Mouse (Mus musculus): Measurements from ENCODE around the gene Exoc7. TPM values are rescaled to one million over a fixed set of nuclear protein-coding genes. Genes with fewer than 3 reads are reported as not detected.

Gene Exoc7
- total RNA-seq, 2 experiments from 2014 or later = 7.8 to 34.6 TPM

DNA sequence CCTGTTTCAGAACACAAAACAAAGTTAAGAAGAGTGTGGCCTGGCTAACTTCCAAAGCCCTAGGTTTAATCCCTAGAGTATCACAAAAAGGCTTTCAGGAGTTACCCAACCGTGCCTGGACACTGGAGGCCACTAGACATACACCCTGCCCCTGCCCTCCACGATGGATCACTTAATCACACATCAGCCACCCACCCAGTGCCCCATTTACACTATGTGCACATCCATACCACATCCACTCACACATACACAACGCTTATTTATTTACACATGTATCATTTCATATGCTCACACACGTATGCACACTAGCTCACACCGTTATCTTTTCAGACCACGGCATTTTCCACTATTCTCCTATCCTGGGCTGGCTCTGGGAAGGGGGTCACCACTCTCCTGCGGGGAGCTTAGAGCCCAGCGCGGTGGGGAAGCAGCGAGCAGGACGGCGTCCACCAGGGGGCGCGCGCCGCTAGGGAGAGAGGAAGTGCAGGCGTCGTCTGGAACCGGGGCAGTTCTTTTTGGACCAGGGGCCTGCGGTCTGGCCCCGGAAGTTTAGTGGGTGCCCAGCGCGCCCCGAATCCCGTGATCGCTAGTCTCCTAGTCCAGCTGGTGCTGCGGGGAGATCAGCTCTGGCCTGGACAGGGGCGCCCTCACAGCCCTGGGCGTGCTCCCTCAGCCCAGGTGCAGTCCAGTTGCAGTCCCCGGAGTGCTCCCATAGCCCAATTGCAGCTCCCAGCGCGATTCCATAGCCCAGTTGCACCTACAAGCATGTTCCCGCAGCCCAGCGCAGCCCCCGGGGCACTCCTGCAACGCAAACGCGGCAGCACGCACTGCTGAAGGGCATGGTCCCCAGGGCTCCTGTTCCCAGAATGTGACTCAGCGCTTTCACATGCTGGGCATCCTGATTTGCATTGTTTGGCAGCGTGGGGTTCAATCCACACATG lies 12.0 kb upstream of the Exoc7 start:
- peak; percentile 85 for ATAC-seq (replicated peaks; ENCODE audit: low FRiP score, poor library complexity, severe bottlenecking)

DNA sequence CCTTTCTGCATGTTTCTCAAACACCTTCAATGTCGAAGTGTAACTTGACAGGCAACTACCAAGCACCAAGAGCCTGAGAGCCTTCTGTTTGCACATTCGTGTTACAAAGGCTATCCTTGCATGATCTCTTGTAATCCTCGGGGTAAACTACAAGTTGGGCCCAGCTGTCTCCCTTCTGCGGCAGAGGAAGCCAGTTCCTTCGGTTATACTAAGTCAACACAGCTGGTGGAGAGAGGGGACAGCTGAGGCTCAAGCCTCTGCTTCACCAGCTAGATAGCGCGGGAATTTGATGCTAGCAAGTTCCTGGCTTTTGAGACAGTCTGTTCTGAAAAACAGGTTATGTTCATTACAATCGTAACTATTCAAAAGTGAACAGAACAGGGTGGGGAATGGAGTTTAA lies 5.3 kb upstream of the Exoc7 start:
- no peak for ATAC-seq (replicated peaks; ENCODE audit: low FRiP score, poor library complexity, severe bottlenecking)

DNA sequence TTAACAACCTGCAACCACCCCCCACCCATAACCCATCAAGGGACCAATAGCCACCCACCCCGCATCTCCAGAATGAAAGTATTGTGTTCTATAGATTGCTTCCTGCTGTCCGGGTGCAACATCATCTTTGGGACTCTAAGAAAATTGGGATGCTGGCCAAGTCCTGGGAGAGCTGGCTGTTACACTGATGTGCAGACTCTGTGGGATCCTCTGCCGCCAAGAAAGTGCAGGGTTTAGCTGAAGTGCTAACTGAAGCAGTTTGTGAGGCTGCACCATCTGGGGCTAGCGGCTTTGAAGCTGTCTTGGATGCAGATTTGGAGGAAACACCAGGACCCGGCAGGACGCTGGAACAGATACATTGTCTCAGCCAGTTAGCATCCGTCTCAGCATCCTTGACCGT lies 4.1 kb upstream of the Exoc7 start:
- ATAC-seq (replicated peaks; ENCODE audit: low FRiP score, poor library complexity, severe bottlenecking) = no peak

DNA sequence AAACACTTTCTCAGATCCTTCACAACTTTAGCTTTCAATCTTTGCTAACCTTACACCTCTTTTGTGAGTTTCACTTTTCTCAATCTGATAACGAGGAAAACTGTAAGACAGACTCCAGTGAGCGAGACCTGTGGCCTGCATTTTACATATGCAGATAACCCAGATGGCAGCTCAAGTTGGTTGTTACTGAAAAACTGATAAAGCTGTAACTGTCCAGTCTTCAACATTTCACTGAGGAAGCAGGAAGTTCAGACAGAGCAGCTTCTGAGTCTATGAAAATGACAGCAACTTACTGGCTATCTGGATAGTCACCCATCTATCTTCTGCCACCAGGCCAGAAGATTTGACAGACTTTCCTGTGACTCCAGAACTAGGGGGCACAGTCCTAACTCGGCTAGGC lies 2.6 kb upstream of the Exoc7 start:
- ATAC-seq (replicated peaks; ENCODE audit: low FRiP score, poor library complexity, severe bottlenecking) = no peak

DNA sequence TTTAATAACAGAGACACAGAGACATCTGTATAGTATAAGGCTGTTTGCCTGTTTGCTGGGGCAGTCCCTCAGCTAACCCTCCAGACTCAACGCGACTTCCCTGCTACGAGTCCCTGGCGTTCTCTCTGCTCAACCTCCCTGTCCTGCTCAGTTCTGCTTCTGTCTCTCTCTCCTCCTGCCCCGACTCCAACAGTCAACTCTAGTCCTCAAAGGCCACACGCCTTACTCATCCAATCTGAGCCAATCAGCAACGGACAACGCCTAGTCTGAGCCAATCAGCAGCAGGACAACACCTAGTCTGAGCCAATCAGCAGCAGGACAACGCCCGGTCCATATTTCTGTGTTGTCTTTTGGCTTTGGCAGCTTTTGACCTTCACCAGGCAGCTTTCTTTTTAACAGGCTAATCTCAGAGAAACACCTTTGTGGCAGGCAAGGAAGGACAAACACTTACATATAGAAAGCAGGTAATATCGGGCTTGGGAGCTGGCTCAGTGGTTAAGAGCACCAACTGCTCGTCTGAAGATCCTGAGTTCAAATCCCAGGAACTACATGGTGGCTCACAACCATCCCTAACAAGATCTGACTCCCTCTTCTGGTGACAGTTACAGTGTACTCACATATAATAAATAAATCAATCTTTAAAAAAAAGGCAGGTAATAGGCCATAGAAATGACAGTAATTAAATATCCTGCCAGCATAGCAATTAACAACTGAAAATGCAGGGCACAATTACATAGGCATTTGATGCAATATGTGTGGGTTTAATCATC lies 914 bp upstream of the Exoc7 start:
- peak; percentile 83 for ATAC-seq (replicated peaks; ENCODE audit: low FRiP score, poor library complexity, severe bottlenecking)

DNA sequence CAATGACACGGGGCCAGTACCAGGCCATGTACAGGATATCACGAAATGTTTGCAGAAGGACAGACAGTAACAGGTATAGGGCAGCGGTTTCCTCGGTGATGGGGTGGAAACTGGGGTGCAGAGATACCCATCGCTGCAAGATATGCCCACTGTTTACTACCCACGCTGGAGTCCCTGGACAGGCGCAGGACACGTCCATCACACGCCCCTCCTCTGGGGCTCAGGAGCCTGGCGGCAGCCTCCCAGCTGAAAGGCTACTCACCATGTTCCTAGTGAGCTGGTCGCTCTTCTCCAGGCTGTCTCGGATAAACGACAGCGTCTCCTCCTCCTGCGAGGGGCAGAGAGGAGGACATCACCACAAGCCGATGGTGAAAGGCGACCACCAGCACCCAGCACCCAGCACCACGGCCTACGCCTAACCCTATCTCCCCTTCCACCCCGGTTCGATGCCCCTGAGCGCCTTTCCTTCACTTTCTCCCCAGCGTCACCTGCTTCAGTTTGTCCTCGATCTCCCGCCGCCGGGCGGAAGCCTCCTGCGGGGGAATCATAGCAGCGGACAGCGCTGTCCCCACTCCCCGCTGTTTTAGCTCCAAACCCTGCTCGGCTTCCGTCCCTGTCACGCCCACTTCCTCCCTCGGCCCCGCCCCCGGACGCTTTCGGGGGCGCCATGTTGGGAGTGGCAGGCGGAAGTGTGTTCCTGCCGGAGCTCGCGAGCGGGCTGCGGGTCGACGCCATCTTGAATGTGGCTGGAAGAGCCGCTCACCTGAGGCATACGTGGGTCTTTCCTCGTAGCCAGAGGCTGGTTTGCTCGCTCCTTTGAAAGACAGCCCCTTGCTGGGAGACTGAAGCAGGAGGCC lies 679 bp downstream of the Exoc7 start:
- ATAC-seq (replicated peaks; ENCODE audit: low FRiP score, poor library complexity, severe bottlenecking) = peak; percentile 92

DNA sequence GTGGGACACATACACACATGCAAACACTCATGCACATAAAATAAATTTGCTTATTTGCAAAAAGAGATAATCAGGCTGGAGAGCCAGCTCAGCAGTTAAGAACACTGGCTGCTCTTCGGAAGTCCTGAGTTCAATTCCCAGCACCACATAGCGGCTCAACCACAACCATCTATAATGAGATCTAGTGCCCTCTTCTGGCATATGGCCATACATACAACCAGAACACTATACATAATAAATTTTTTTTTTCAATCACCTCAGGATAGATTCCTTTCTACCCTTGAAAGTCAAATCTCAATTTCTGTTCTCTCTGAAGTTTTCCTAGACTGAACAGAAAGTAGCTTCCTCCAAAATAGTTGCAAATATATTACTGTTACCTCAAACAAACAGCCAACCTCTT lies 1.6 kb downstream of the Exoc7 start:
- ATAC-seq (replicated peaks; ENCODE audit: low FRiP score, poor library complexity, severe bottlenecking) = no peak

DNA sequence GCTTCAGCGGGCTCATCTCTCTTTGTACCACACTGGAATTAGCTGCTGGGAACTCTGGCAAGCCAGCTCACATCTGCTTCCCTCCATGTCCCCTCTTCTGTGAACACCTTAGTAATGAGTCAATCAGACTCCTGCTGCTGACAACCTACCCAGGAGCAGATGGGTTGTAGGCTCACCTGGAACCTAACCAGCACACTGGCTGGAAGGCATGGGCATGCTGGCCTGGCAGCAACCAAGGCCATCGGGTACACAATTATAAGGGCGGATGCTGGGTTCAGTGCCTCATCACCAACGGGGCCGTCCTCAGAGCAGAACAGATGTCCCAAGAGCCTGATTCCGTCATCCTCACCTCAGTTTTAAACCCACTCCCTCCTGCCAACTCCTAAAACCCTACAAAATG lies 8.4 kb downstream of the Exoc7 start:
- no peak for ATAC-seq (replicated peaks; ENCODE audit: low FRiP score, poor library complexity, severe bottlenecking)

DNA sequence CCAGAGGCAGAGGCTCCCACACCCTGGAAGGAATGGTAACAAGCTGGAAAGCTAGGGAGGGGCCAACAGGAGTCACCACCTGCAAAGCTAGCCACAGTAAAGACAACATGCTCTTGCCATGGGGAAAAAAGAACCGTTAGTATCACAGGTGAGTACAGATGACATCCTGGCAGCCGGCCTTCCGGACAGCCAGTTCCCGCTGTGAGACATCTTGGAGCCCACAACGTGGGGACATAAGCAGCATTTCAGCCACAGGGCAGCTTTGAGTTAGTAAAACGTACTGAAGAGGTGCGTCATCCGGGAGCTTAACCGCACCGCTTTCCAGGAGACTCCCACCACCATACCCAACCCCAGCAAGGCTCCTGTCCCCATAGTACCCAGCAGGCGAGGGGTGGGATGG lies 8.8 kb downstream of the Exoc7 start:
- no peak for ATAC-seq (replicated peaks; ENCODE audit: low FRiP score, poor library complexity, severe bottlenecking)

DNA sequence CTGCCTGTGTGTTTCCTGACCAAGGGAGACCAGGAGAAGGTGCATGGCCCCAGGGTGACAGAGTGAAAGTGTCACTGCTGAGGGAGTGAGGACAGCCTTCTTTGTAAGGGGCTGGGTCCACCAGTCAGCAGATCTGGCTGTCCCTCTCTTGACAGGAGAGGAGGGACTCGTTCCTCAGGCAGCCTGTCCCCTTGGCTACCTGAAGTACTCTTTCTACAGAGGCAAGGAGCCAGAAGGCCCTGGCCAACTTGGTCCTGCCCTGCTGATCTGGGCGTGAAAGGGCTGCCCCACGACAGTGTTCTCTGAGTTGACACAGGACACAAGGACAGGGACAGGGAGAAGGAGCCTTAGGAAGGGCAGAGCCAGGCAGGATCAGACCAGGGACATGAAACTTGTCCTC lies 10.0 kb downstream of the Exoc7 start:
- ATAC-seq (replicated peaks; ENCODE audit: low FRiP score, poor library complexity, severe bottlenecking) = no peak

DNA sequence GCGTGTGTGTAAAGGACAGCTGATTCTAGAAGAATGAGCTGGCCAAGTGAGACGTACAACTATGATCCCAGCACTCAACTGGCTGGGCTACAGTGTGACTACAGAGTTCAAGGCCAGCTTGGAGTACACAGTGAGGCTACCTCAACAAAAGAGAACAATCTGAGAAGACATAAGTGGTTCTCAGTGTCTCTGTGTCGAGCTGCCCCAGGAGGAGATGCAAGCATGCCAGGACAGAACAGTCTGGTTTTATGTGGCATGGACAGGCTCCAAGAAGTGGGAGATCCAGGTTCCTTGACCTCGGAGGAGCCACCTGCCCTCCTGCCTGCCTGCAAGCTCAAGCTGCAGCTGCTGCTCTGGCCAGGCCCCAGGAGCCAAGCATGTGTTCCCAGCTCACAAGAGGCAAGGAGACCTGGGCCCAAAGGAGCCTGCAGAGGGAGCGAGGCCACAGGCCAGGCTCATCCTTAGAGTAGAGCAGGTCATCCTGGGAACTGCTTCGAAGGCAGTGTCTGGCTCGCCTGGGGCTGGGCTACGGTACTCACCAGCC lies 10.8 kb downstream of the Exoc7 start:
- no peak for ATAC-seq (replicated peaks; ENCODE audit: low FRiP score, poor library complexity, severe bottlenecking)

DNA sequence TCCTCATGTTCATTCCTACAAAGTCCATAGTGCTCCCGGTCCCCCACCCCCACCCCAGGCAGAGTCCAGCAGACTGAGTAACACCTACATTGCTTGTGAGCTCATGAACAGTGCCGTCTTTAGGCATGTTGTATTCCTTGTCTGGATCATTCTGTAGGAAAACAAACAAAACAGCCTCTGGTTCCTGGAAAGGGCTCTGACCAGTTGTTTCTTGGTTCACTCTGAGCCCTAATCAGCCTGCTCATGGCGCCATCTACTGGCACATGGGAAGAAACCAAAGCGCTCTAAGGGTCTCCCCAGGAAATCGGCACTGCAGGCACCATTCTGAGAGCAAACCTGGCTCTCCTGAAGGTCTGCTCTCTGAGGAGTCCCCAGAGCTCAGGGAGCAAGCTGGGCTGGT lies 12.7 kb downstream of the Exoc7 start:
- ATAC-seq (replicated peaks; ENCODE audit: low FRiP score, poor library complexity, severe bottlenecking) = no peak; the same call in 1 of the 2 replicates

DNA sequence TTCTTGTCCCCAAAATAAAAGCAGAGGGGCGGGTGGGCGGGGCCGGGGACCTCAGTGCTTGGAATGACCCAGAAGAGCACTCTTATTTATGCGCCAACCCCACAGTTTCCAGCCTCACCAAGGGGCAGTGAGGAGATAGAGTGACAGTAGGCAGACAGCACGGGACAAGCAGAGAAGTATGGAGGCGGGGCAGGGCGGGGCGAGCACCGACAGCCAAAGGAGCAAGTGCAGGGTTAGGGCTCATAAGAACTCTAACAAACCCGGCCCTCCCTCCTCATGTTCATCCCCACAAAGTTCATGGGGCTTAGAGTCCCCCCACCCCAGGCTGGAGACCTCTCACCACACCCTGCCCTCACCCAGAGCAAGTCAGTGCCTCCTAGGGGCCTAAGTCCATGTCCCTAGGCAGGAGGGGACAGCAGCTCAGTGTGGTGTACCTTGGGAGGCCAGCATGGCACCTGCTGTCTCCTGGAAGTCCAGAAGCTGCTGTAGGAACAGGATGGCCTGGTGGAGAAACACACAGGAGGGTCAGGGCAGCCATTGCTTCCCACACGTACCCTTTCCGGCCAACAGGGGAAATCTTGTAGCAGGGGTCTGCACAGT lies 13.4 kb downstream of the Exoc7 start:
- ATAC-seq (replicated peaks; ENCODE audit: low FRiP score, poor library complexity, severe bottlenecking) = no peak

DNA sequence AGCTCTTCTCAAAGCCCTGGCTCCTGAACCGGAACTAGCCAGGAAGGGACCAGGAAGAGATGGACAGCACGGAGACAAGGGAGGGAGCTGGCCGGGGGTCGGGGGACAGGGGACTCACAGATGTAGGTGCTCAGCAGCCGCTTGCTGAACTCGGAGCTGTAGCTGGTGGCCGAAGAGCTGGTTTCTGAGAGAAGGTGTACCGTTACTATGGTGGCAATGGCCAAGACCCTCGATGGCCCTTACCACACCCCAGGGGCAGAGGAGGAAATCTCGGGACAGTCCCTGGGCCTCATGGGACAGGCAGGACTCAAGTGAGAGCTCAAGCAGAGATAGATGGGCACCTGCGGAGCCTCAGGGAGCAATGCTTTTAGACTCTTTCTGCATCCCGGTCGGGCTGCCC lies 14.6 kb downstream of the Exoc7 start:
- no peak for ATAC-seq (replicated peaks; ENCODE audit: low FRiP score, poor library complexity, severe bottlenecking)

DNA sequence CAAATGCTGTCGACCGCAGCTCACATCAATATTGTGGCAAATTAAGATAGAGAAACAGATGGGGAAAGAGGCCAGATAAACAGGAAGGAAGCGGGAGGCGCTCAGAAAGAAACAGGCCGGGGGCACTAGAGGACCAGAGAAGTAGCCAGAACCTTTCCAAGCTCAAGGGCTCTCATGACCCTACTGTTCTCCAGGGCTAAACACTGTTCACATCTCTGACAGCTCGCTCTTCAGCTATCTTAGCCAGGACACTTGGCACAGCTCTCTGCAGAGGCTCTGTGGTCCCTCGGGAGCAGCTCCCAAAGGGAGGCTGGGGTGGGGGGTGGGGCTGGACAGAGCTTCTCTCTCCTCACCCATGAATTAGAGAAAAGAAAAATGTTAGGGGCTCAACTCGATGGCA lies 16.5 kb downstream of the Exoc7 start:
- no peak for ATAC-seq (replicated peaks; ENCODE audit: low FRiP score, poor library complexity, severe bottlenecking)

DNA sequence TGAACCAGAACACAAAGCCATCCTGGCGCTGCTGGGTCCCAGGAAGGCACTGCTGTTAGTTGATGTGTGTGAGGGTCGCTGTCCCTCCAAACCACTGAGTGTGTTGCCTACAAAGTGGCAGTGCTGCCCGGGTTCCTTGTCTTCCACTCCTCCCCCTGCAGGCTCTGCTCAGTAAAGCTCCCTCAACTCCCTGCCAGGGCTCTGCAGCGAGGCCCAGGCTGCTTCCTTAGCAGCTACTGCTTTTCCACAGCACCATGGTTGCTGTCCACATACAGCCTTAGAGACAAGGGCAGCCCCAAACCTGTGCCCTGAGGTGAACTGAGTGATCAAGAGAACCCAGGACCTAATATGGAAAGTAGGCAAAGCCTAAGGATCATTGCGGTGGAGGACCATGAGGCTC lies 19.7 kb downstream of the Exoc7 start:
- no peak for ATAC-seq (replicated peaks; ENCODE audit: low FRiP score, poor library complexity, severe bottlenecking)

DNA sequence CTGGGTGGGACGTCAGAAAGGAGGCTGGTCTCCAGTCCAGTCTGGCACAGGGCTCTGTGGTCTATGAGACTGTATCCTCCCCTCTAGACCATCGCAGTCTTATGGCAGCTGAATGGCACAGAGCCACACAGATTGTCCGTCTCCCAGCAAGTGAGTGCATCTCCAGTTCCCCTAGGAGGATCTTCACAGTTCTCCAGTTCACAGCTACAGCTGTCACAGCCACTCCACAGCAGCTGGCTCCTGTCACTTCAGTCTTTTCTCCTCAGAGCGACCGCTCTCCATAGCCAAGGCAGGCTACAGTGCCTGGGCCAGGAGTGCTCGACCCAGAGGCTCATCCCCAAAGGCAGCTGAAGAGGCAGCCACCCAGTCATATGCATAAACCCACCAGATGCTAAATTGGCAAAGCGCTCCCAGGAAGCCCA lies 21.3 kb downstream of the Exoc7 start:
- no peak for ATAC-seq (replicated peaks; ENCODE audit: low FRiP score, poor library complexity, severe bottlenecking)

DNA sequence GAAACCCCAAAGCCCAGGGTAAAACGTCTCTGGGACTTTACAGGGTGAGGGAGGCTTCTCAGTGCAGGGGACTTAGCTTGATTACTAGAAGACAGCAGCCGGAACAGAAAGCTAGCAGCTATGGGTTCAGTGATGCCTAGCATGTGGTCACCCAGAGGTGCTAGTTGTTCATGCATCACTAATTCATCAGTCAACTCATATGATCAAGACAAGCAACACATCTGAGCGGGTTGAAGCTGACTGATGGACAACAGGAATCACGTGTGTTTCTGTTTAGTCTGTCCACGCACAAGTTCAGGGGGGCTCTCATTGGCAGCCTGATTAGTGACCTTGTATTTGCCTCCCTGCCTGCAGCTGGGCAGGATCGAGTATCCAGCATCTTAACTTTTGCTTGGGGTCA lies 23.1 kb downstream of the Exoc7 start:
- ATAC-seq (replicated peaks; ENCODE audit: low FRiP score, poor library complexity, severe bottlenecking) = no peak

DNA sequence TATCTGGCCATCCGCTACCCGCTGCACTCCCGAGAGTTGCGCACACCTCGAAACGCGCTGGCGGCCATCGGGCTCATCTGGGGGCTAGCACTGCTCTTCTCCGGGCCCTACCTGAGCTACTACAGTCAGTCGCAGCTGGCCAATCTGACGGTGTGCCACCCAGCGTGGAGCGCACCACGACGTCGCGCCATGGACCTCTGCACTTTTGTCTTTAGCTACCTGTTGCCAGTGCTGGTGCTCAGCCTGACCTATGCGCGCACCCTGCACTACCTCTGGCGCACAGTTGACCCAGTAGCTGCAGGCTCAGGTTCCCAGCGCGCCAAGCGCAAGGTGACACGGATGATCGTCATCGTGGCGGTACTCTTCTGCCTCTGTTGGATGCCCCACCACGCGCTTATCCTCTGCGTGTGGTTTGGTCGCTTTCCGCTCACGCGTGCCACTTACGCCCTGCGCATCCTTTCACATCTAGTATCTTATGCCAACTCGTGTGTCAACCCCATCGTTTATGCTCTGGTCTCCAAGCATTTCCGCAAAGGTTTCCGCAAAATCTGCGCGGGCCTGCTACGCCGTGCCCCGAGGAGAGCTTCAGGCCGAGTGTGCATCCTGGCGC lies 24.0 kb downstream of the Exoc7 start:
- 0 out of 2 replicates have a peak, but pooled peaks have one; percentile 17 for ATAC-seq (replicated peaks; ENCODE audit: low FRiP score, poor library complexity, severe bottlenecking)
